Mouse (Mus musculus): ENCODE results near the gene Zic3.

The Zic3 gene

GRCm38 (mm10) chrX:58031671-58032605 is 9.4 kb downstream of the Zic3 start:
- TF ChIP-seq GATA4 (IDR thresholded peaks at IDR 0.05; ENCODE audit: insufficient replicate concordance, low read length) = no peak

- TF ChIP-seq GATA4 (IDR thresholded peaks at IDR 0.05; ENCODE audit: insufficient replicate concordance, low read length) = no peak
Measured at GRCm38 (mm10) chrX:58032622-58033021, 10.1 kb downstream of the Zic3 start.

- TF ChIP-seq GATA4 (IDR thresholded peaks at IDR 0.05; ENCODE audit: insufficient replicate concordance, low read length) = no peak
Measured at GRCm38 (mm10) chrX:58033521-58033920, 11.0 kb downstream of the Zic3 start.

GRCm38 (mm10) chrX:58038061-58039007 is 15.8 kb downstream of the Zic3 start:
- TF ChIP-seq GATA4 (IDR thresholded peaks at IDR 0.05; ENCODE audit: insufficient replicate concordance, low read length) = no peak

- no peak for TF ChIP-seq GATA4 (IDR thresholded peaks at IDR 0.05; ENCODE audit: insufficient replicate concordance, low read length)
Measured at GRCm38 (mm10) chrX:58039703-58040102, 17.2 kb downstream of the Zic3 start.

DNA sequence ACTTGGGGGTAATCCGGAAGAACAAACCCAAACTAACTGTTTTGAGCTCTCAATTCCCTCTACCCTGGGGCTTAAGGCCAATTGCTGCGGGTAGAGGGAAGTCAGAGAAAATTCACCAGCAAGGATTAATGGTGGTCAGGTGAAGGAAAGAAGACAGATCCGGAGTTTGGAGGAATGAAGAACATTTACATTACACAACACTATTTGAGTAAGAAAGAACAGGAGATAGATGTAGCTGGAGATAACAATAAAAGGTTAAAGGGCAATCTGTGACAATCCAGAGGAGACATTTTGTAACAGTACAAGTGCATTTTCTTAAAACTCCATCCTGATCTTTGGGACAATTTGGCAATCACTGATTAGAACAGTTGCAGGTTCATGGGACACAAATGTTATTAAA is 19.4 kb downstream of the Zic3 start:
- TF ChIP-seq GATA4 (IDR thresholded peaks at IDR 0.05; ENCODE audit: insufficient replicate concordance, low read length) = no peak

GRCm38 (mm10) chrX:58042512-58042911 is 20.0 kb downstream of the Zic3 start:
- no peak for TF ChIP-seq GATA4 (IDR thresholded peaks at IDR 0.05; ENCODE audit: insufficient replicate concordance, low read length)
